Mouse (Mus musculus) lung, embryonic 14.5 days (tissue): Measurements from ENCODE around the gene Atp6v1fnb. TPM values are rescaled to one million over a fixed set of nuclear protein-coding genes. Genes with fewer than 3 reads are reported as not detected.

Source experiments
- ATAC-seq: fragments of 200-750 bp; cut with Nextera tagmentation; 2 replicates; pipeline ENCODE4 v1.8.0; 2017; ENCODE audit warnings: mild to moderate bottlenecking, moderate TSS enrichment, moderate library complexity; ENCODE audit not compliant: insufficient read depth
- DNase-seq: peaks from one replicate; pipeline ENCODE4 v3.0.0-alpha.2; 2015
- H3K27ac ChIP-seq: fragments of 300-500 bp; sonication (generic); 2 replicates; pipeline ENCODE4 v1.5.1; 2014; ENCODE audit warnings: low read depth, mild to moderate bottlenecking, moderate library complexity
- H3K27me3 ChIP-seq: fragments of 300-500 bp; sonication (generic); 2 replicates; pipeline ENCODE4 v1.6.1; 2014; ENCODE audit warnings: low read length, control low read depth; ENCODE audit not compliant: insufficient read depth
- H3K36me3 ChIP-seq: fragments of 300-500 bp; sonication (generic); 2 replicates; pipeline ENCODE4 v1.6.1; 2014; ENCODE audit warnings: control low read depth; ENCODE audit not compliant: insufficient read depth
- H3K4me1 ChIP-seq: fragments of 300-500 bp; sonication (generic); 2 replicates; pipeline ENCODE4 v1.6.1; 2014; ENCODE audit warnings: antibody characterized with exemption, control low read depth; ENCODE audit not compliant: insufficient read depth
- H3K4me2 ChIP-seq: fragments of 300-500 bp; sonication (generic); 2 replicates; pipeline ENCODE4 v1.6.1; 2014; ENCODE audit warnings: mild to moderate bottlenecking
- H3K4me3 ChIP-seq: fragments of 300-500 bp; sonication (generic); 2 replicates; pipeline ENCODE4 v1.5.1; 2014; ENCODE audit warnings: low read depth, low read length
- H3K9ac ChIP-seq: fragments of 300-500 bp; sonication (generic); 2 replicates; pipeline ENCODE4 v1.6.1; 2014
- H3K9me3 ChIP-seq: fragments of 300-500 bp; sonication (generic); 2 replicates; pipeline ENCODE4 v1.6.1; 2016; ENCODE audit warnings: low read depth, low read length, control low read depth
- CTCF ChIP-seq: IDR thresholded peaks from 2 replicates; pipeline ENCODE4 v1.5.1; 2016; ENCODE audit warnings: antibody characterized with exemption, low read depth
- WGBS: fragments of 180-500 bp; shearing (Covaris S2); extraction: QIAGEN DNeasy Blood & Tissue Kit; methylation state at CpG from one replicate; pipeline ENCODE4 v1.1.7; 2014; 5-methylcytosine and 5-hydroxymethylcytosine counted together
- polyA plus RNA-seq: library from polyadenylated mRNA; unstranded; fragments of >200 nt; fragmentation: Nextera tagmentation; extraction: Ambion mirVana; gene quantifications from 2 replicates; pipeline ENCODE4 v1.2.1, GENCODE M21; 2014

The Atp6v1fnb gene
- polyA plus RNA-seq, 1 experiment from 2014 or later: not detected

GRCm38 (mm10) chr6:29439251-29439650 lies 32.0 kb upstream of the Atp6v1fnb start:
- no peaks in the 10 kb centered on the region for H3K27me3 ChIP-seq
- ATAC-seq: no peak
- no peak overlapping the region for H3K4me2 ChIP-seq
- no peak overlapping the region for H3K9ac ChIP-seq
- H3K4me3 ChIP-seq: no peak overlapping the region
- no peak overlapping the region for H3K27ac ChIP-seq
- no peak for DNase-seq
- H3K36me3 ChIP-seq: peaks cover 58% of the 10 kb centered on the region; the same call in 1 of the 2 replicates
- WGBS: 66% methylated on average over 4 of the region's 4 CpGs
- H3K4me1 ChIP-seq: peaks cover 4% of the 10 kb centered on the region; the same call in 1 of the 2 replicates
- H3K9me3 ChIP-seq: no peaks in the 10 kb centered on the region
- no peak for TF ChIP-seq CTCF

GRCm38 (mm10) chr6:29439789-29440188 lies 31.4 kb upstream of the Atp6v1fnb start:
- no peak for TF ChIP-seq CTCF
- Histone ChIP-seq H3K27ac (no peak overlapping the region), H3K27me3 (no peaks in the 10 kb centered on the region), H3K4me1 (peaks cover 4% of the 10 kb centered on the region; the same call in 1 of the 2 replicates), H3K36me3 (peaks cover 63% of the 10 kb centered on the region; the same call in 1 of the 2 replicates), H3K4me2 (no peak overlapping the region), H3K9me3 (no peaks in the 10 kb centered on the region), H3K4me3 (no peak overlapping the region), H3K9ac (no peak overlapping the region)
- DNase-seq (no peak), ATAC-seq (no peak)
- 84% methylated on average over 6 of the region's 6 CpGs for WGBS

GRCm38 (mm10) chr6:29444773-29445172 lies 26.5 kb upstream of the Atp6v1fnb start:
- peak; percentile 63 for DNase-seq
- no peak for ATAC-seq
- Histone ChIP-seq H3K9ac (no peak overlapping the region), H3K4me3 (no peak overlapping the region), H3K9me3 (no peaks in the 10 kb centered on the region), H3K4me2 (no peak overlapping the region), H3K36me3 (peaks cover 81% of the 10 kb centered on the region; the same call in 1 of the 2 replicates), H3K27me3 (no peaks in the 10 kb centered on the region), H3K27ac (no peak overlapping the region), H3K4me1 (no peaks in the 10 kb centered on the region)
- peak; percentile 74 for TF ChIP-seq CTCF
- 65% methylated on average over 11 of the region's 11 CpGs for WGBS

GRCm38 (mm10) chr6:29445354-29445753 lies 25.9 kb upstream of the Atp6v1fnb start:
- H3K4me1 ChIP-seq: no peaks in the 10 kb centered on the region
- H3K9ac ChIP-seq: no peak overlapping the region
- H3K27me3 ChIP-seq: no peaks in the 10 kb centered on the region
- no peak overlapping the region for H3K27ac ChIP-seq
- no peak overlapping the region for H3K4me3 ChIP-seq
- DNase-seq (peak; percentile 41), ATAC-seq (no peak)
- TF ChIP-seq CTCF: no peak
- no peak overlapping the region for H3K4me2 ChIP-seq
- H3K9me3 ChIP-seq: no peaks in the 10 kb centered on the region
- peaks cover 78% of the 10 kb centered on the region; the same call in 1 of the 2 replicates for H3K36me3 ChIP-seq
- 94% methylated on average over 7 of the region's 7 CpGs for WGBS

- TF ChIP-seq CTCF: no peak
- no peak for DNase-seq
- WGBS: 19% methylated on average over 4 of the region's 4 CpGs
- H3K9ac ChIP-seq: no peak overlapping the region
- no peak overlapping the region for H3K4me3 ChIP-seq
- no peak overlapping the region for H3K4me2 ChIP-seq
- no peaks in the 10 kb centered on the region for H3K4me1 ChIP-seq
- no peak for ATAC-seq
- no peak overlapping the region for H3K27ac ChIP-seq
- H3K27me3 ChIP-seq: no peaks in the 10 kb centered on the region
- H3K9me3 ChIP-seq: no peaks in the 10 kb centered on the region
- H3K36me3 ChIP-seq: peaks cover 80% of the 10 kb centered on the region
Measured at GRCm38 (mm10) chr6:29449858-29450257, 21.4 kb upstream of the Atp6v1fnb start.

- Histone ChIP-seq H3K4me3 (no peak overlapping the region), H3K27ac (no peak overlapping the region), H3K9me3 (no peaks in the 10 kb centered on the region), H3K27me3 (no peaks in the 10 kb centered on the region), H3K9ac (no peak overlapping the region), H3K4me2 (no peak overlapping the region), H3K4me1 (no peaks in the 10 kb centered on the region), H3K36me3 (peaks cover 80% of the 10 kb centered on the region)
- ATAC-seq (no peak), DNase-seq (no peak)
- 93% methylated on average over 6 of the region's 6 CpGs for WGBS
- TF ChIP-seq CTCF: no peak
Measured at GRCm38 (mm10) chr6:29450667-29451066, 20.6 kb upstream of the Atp6v1fnb start.

- WGBS: 44% methylated on average over 7 of the region's 7 CpGs
- no peak for TF ChIP-seq CTCF
- no peaks in the 10 kb centered on the region for H3K4me1 ChIP-seq
- peaks cover 36% of the 10 kb centered on the region for H3K36me3 ChIP-seq
- H3K4me3 ChIP-seq: no peak overlapping the region
- no peak overlapping the region for H3K4me2 ChIP-seq
- no peak overlapping the region for H3K9ac ChIP-seq
- ATAC-seq (no peak), DNase-seq (no peak)
- no peak overlapping the region for H3K27ac ChIP-seq
- H3K27me3 ChIP-seq: no peaks in the 10 kb centered on the region
- H3K9me3 ChIP-seq: no peaks in the 10 kb centered on the region
Measured at GRCm38 (mm10) chr6:29461502-29461901, 9.7 kb upstream of the Atp6v1fnb start.

- 81% methylated on average over 3 of the region's 3 CpGs for WGBS
- Histone ChIP-seq H3K4me3 (no peak overlapping the region), H3K9me3 (no peaks in the 10 kb centered on the region), H3K4me2 (no peak overlapping the region), H3K4me1 (0 out of 2 replicates have a peak, but pooled peaks cover 1% of the 10 kb centered on the region), H3K27ac (no peak overlapping the region), H3K36me3 (peaks cover 21% of the 10 kb centered on the region), H3K27me3 (no peaks in the 10 kb centered on the region), H3K9ac (no peak overlapping the region)
- DNase-seq (no peak), ATAC-seq (no peak)
- TF ChIP-seq CTCF: no peak
Measured at GRCm38 (mm10) chr6:29463388-29463787, 7.8 kb upstream of the Atp6v1fnb start.
